Mouse (Mus musculus): ENCODE measurements around the gene 9930021J03Rik.

The 9930021J03Rik gene

GRCm38 (mm10) chr19:29696309-29696708 is 109.5 kb downstream of the 9930021J03Rik start:
- DNase-seq (ENCODE audit: low spot score in 2 of 2) = no peak

- DNase-seq (ENCODE audit: low spot score in 2 of 2) = no peak
These were observed 110.7 kb downstream of the 9930021J03Rik start for GRCm38 (mm10) chr19:29695071-29695470.

- DNase-seq (ENCODE audit: low spot score in 2 of 2) = peak; percentile 60 to 74
These were observed 121.8 kb downstream of the 9930021J03Rik start for GRCm38 (mm10) chr19:29683844-29684540.

GRCm38 (mm10) chr19:29680182-29681152 is 125.3 kb downstream of the 9930021J03Rik start:
- no peak for DNase-seq (ENCODE audit: low spot score in 2 of 2)

- DNase-seq (ENCODE audit: low spot score in 2 of 2) = no peak
These were observed 127.5 kb downstream of the 9930021J03Rik start for GRCm38 (mm10) chr19:29678181-29678778.

- DNase-seq (ENCODE audit: low spot score in 2 of 2) = no peak
These were observed 129.2 kb downstream of the 9930021J03Rik start for GRCm38 (mm10) chr19:29676479-29677193.

- DNase-seq (ENCODE audit: low spot score in 2 of 2) = no peak
These were observed 130.2 kb downstream of the 9930021J03Rik start for GRCm38 (mm10) chr19:29675562-29676078.

GRCm38 (mm10) chr19:29674946-29675345 is 130.8 kb downstream of the 9930021J03Rik start:
- DNase-seq (ENCODE audit: low spot score in 2 of 2) = no peak

- no peak for DNase-seq (ENCODE audit: low spot score in 2 of 2)
These were observed 133.1 kb downstream of the 9930021J03Rik start for GRCm38 (mm10) chr19:29672660-29673059.

- no peak for DNase-seq (ENCODE audit: low spot score in 2 of 2)
These were observed 134.6 kb downstream of the 9930021J03Rik start for GRCm38 (mm10) chr19:29671160-29671559.

- no peak for DNase-seq (ENCODE audit: low spot score in 2 of 2)
These were observed 135.5 kb downstream of the 9930021J03Rik start for GRCm38 (mm10) chr19:29670247-29670646.

- DNase-seq (ENCODE audit: low spot score in 2 of 2) = no peak
These were observed 137.7 kb downstream of the 9930021J03Rik start for GRCm38 (mm10) chr19:29668135-29668534.

GRCm38 (mm10) chr19:29666965-29667594 is 138.7 kb downstream of the 9930021J03Rik start:
- no peak for DNase-seq (ENCODE audit: low spot score in 2 of 2)

GRCm38 (mm10) chr19:29666164-29666563 is 139.6 kb downstream of the 9930021J03Rik start:
- DNase-seq (ENCODE audit: low spot score in 2 of 2) = no peak

- DNase-seq (ENCODE audit: low spot score in 2 of 2) = no peak
These were observed 140.9 kb downstream of the 9930021J03Rik start for GRCm38 (mm10) chr19:29664934-29665333.

Measured in cerebellum, postnatal 4 days (tissue).